Mouse (Mus musculus): ENCODE results near the gene Usp43.

GRCm38 (mm10) chr11:67949475-67949874 lies 27.5 kb upstream of the Usp43 start:
- TF ChIP-seq EP300 (IDR thresholded peaks at IDR 0.05; ENCODE audit: insufficient read depth, low read depth, low read length), result no peak
- TF ChIP-seq CTCF (IDR thresholded peaks at IDR 0.05; ENCODE audit: low read depth, low read length), result no peak
- no peak for TF ChIP-seq POLR2A (IDR thresholded peaks at IDR 0.05; ENCODE audit: insufficient read depth, low read length)

All from ES-Bruce4 (cell line).